Mouse (Mus musculus) neural tube, embryonic 14.5 days (tissue): Measurements from ENCODE around the gene A830005F24Rik. TPM values are rescaled to one million over a fixed set of nuclear protein-coding genes. Genes with fewer than 3 reads are reported as not detected.
A peak's percentile ranks its signal among the peaks of the same experiment; 100 is the strongest.

Experiments used
- ATAC-seq: fragments of 200-750 bp; cut with Nextera tagmentation; 2 replicates; pipeline ENCODE4 v1.8.0; 2017; ENCODE audit warnings: low read depth, mild to moderate bottlenecking, moderate TSS enrichment, moderate library complexity
- H3K27ac ChIP-seq: fragments of 300-500 bp; sonication (generic); 2 replicates; pipeline ENCODE4 v1.5.1; 2014; ENCODE audit warnings: low read depth, mild to moderate bottlenecking, control low read depth, low read length, moderate library complexity, mixed read lengths
- H3K27me3 ChIP-seq: fragments of 300-500 bp; sonication (generic); 2 replicates; pipeline ENCODE4 v1.6.1; 2014; ENCODE audit warnings: low read length; ENCODE audit not compliant: control insufficient read depth, insufficient read depth
- H3K36me3 ChIP-seq: fragments of 300-500 bp; sonication (generic); 2 replicates; pipeline ENCODE4 v1.6.1; 2014; ENCODE audit warnings: low read length, mixed read lengths; ENCODE audit not compliant: control insufficient read depth, insufficient read depth
- H3K4me1 ChIP-seq: fragments of 300-500 bp; sonication (generic); 2 replicates; pipeline ENCODE4 v1.6.1; 2014; ENCODE audit warnings: low read length; ENCODE audit not compliant: control insufficient read depth, insufficient read depth
- H3K4me2 ChIP-seq: fragments of 300-500 bp; sonication (generic); 2 replicates; pipeline ENCODE4 v1.6.1; 2014; ENCODE audit warnings: mild to moderate bottlenecking, low read depth, low read length, control low read depth
- H3K4me3 ChIP-seq: fragments of 300-500 bp; sonication (generic); 2 replicates; pipeline ENCODE4 v1.5.1; 2014; ENCODE audit warnings: low read depth, low read length, control low read depth, mixed read lengths
- H3K9ac ChIP-seq: fragments of 300-500 bp; sonication (generic); replicated peaks from 2 replicates; pipeline ENCODE4 v1.6.1; 2014; ENCODE audit warnings: low read depth, mild to moderate bottlenecking, control low read depth, low read length, mixed read lengths
- H3K9me3 ChIP-seq: fragments of 300-500 bp; sonication (generic); 2 replicates; pipeline ENCODE4 v1.6.1; 2016; ENCODE audit warnings: low read length; ENCODE audit not compliant: control insufficient read depth
- WGBS: fragments of 180-500 bp; shearing (Covaris S2); extraction: QIAGEN DNeasy Blood & Tissue Kit; methylation state at CpG from one replicate; pipeline ENCODE4 v1.1.7; 2014; 5-methylcytosine and 5-hydroxymethylcytosine counted together
- polyA plus RNA-seq: library from polyadenylated mRNA; unstranded; fragments of >200 nt; fragmentation: Nextera tagmentation; extraction: Ambion mirVana; gene quantifications from 2 replicates; pipeline ENCODE4 v1.2.1, GENCODE M21; 2014

The A830005F24Rik gene
- 4.4 and 5.0 TPM in 2 replicates for polyA plus RNA-seq

GRCm38 (mm10) chr13:48513003-48513929, at the start of gene A830005F24Rik, which contains the start of gene Zfp169:
A830005F24Rik (plus strand) TSS chr13:48513570.
Zfp169 (minus strand) TSS chr13:48513451.
- H3K27ac ChIP-seq = peak within 1 kb of the TSS; percentile 39
- H3K9ac ChIP-seq = peak within 1 kb of the TSS; percentile 88
- H3K4me1 ChIP-seq = peaks cover 6% of the 10 kb centered on the region
- ATAC-seq = peak; percentile 99
- H3K9me3 ChIP-seq = no peaks in the 10 kb centered on the region
- no peaks in the 10 kb centered on the region for H3K27me3 ChIP-seq
- 2% methylated on average over 33 of the region's 34 CpGs for WGBS
- peak within 1 kb of the TSS; percentile 76 for H3K4me2 ChIP-seq
- peak within 1 kb of the TSS; percentile 84 for H3K4me3 ChIP-seq
- H3K36me3 ChIP-seq = no peaks in the 10 kb centered on the region

GRCm38 (mm10) chr13:48464170-48464569, 49.2 kb upstream of the A830005F24Rik start:
- WGBS = 7% methylated on average over 4 of the region's 4 CpGs
- Histone ChIP-seq H3K4me1 (peaks cover 8% of the 10 kb centered on the region; the same call in 1 of the 2 replicates), H3K27ac (no peak overlapping the region), H3K9me3 (no peaks in the 10 kb centered on the region), H3K4me2 (no peak overlapping the region), H3K4me3 (no peak overlapping the region), H3K9ac (no peak overlapping the region), H3K36me3 (no peaks in the 10 kb centered on the region), H3K27me3 (no peaks in the 10 kb centered on the region)
- peak; percentile 63; the same call in 1 of the 2 replicates for ATAC-seq

GRCm38 (mm10) chr13:48466186-48466585, 47.2 kb upstream of the A830005F24Rik start:
- no peaks in the 10 kb centered on the region for H3K36me3 ChIP-seq
- H3K27me3 ChIP-seq = no peaks in the 10 kb centered on the region
- no peak overlapping the region for H3K4me3 ChIP-seq
- no peak overlapping the region for H3K4me2 ChIP-seq
- H3K4me1 ChIP-seq = peaks cover 8% of the 10 kb centered on the region; the same call in 1 of the 2 replicates
- no peaks in the 10 kb centered on the region for H3K9me3 ChIP-seq
- 24% methylated on average over 10 of the region's 10 CpGs for WGBS
- H3K9ac ChIP-seq = no peak overlapping the region; the same call in 1 of the 2 replicates
- peak; percentile 55; the same call in 1 of the 2 replicates for ATAC-seq
- peak overlapping the region; percentile 55; the same call in 1 of the 2 replicates for H3K27ac ChIP-seq

GRCm38 (mm10) chr13:48468656-48469180, 44.7 kb upstream of the A830005F24Rik start:
- no peak overlapping the region for H3K4me3 ChIP-seq

DNA sequence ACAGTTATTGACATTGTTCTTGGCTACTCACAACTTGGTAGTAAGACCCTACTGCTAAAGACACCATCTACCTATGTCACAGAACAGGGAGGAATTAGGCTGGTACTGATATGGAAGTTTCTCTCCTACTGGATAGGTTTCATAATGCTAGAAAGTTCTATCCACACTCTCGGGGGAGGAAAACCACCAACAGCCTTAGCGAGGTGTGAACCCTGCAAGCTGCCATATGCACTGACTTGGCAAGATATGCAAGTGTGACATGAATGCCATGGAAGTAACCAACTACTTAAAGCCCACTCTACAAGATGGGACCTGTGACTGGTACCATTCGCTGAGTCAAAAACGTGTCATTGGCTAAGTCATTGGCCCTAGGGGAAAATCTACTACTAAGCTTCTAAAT, 29.8 kb upstream of the A830005F24Rik start:
- Histone ChIP-seq H3K36me3 (0 out of 2 replicates have a peak, but pooled peaks cover 7% of the 10 kb centered on the region), H3K4me2 (no peak overlapping the region), H3K27ac (no peak overlapping the region), H3K4me3 (no peak overlapping the region), H3K4me1 (no peaks in the 10 kb centered on the region), H3K9ac (no peak overlapping the region), H3K27me3 (no peaks in the 10 kb centered on the region), H3K9me3 (no peaks in the 10 kb centered on the region)
- 97% methylated on average over 4 of the region's 4 CpGs for WGBS
- no peak for ATAC-seq

More at GRCm38 (mm10) chr13:48468656-48469180, 44.7 kb upstream of the A830005F24Rik start:
- H3K27me3 ChIP-seq = no peaks in the 10 kb centered on the region
- WGBS = 59% methylated on average over 15 of the region's 15 CpGs
- ATAC-seq = no peak
- no peak overlapping the region for H3K9ac ChIP-seq
- no peaks in the 10 kb centered on the region for H3K9me3 ChIP-seq
- H3K4me2 ChIP-seq = no peak overlapping the region
- no peaks in the 10 kb centered on the region for H3K36me3 ChIP-seq
- peaks cover 8% of the 10 kb centered on the region; the same call in 1 of the 2 replicates for H3K4me1 ChIP-seq
- no peak overlapping the region for H3K27ac ChIP-seq

- Histone ChIP-seq H3K9me3 (no peaks in the 10 kb centered on the region; the same call in 1 of the 2 replicates), H3K27me3 (no peaks in the 10 kb centered on the region), H3K4me3 (no peak overlapping the region), H3K36me3 (peaks cover 28% of the 10 kb centered on the region), H3K4me1 (no peaks in the 10 kb centered on the region), H3K27ac (no peak overlapping the region), H3K9ac (no peak overlapping the region), H3K4me2 (no peak overlapping the region)
- 93% methylated on average over 35 of the region's 35 CpGs for WGBS
- no peak for ATAC-seq
Measured at GRCm38 (mm10) chr13:48490396-48491182, 22.8 kb upstream of the A830005F24Rik start.

- H3K4me1 ChIP-seq = no peaks in the 10 kb centered on the region
- WGBS = 91% methylated on average over 4 of the region's 5 CpGs
- no peaks in the 10 kb centered on the region for H3K27me3 ChIP-seq
- peaks cover 21% of the 10 kb centered on the region for H3K36me3 ChIP-seq
- no peak overlapping the region for H3K4me2 ChIP-seq
- no peak overlapping the region for H3K9ac ChIP-seq
- no peak for ATAC-seq
- H3K9me3 ChIP-seq = no peaks in the 10 kb centered on the region; the same call in 1 of the 2 replicates
- no peak overlapping the region for H3K4me3 ChIP-seq
- H3K27ac ChIP-seq = no peak overlapping the region
Measured at GRCm38 (mm10) chr13:48493183-48493582, 20.2 kb upstream of the A830005F24Rik start.

DNA sequence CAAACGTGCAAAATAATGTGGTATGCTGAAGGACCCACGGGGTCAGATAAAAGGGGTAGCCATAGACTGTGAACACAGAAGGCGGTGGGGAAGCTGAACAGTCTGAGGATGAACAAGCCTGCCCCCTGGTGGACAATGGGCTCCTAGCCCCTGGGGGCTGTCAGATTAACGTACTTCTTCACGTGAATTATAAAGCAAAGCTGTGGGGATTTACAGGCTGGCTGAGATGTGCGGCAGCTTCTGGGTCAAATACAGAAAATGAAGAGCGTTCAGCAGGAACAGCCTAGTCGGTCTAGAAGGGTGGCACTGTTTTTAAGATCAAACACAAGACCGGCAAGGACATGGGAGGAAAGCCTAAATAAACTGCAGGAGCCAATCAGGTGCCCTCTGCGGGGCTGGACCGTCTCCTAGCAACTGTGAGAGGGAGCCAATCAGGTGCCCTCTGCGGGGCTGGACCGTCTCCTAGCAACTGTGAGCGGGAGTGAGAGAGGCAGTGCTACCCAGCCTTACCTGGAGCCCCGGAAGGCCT, 15.6 kb upstream of the A830005F24Rik start:
- ATAC-seq = peak; percentile 99
- Histone ChIP-seq H3K9me3 (no peaks in the 10 kb centered on the region; the same call in 1 of the 2 replicates), H3K9ac (no peak overlapping the region)

More for the DNA sequence above, 15.6 kb upstream of the A830005F24Rik start:
- H3K4me3 ChIP-seq = peak overlapping the region; percentile 18
- no peak overlapping the region for H3K27ac ChIP-seq
- WGBS = 5% methylated on average over 15 of the region's 15 CpGs
- H3K36me3 ChIP-seq = no peaks in the 10 kb centered on the region
- H3K4me1 ChIP-seq = no peaks in the 10 kb centered on the region
- peak overlapping the region; percentile 34 for H3K4me2 ChIP-seq
- no peaks in the 10 kb centered on the region for H3K27me3 ChIP-seq
